Mouse (Mus musculus): ENCODE measurements around the gene Gm13128.
"Not testable (repeated sequence)": the region's sequence is repeated elsewhere in the genome, so short reads cannot be mapped to it uniquely, and the experiment has no call there.

Gene Gm13128

DNA sequence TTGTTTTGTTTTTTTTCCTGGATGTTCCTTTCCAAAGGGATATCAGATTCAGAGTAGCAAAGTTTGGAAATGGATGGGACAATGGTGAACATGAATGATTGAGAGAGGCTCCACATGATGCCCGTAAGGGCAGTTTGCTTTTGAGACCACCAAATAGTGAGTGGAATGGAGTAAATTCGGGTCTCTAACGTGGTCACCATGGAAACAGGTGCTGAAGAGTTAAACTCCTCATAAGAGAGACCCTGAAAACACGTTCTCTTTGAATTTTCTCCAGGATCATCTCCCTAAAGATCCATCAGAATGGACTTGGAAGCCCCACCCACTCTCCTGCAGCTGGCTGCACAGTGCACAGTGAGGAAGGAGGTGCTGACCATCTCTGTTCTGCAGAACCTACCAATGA is at the start of gene Gm13128:
Gm13128 (plus strand) TSS at position 301 of the 400 bp plus-strand sequence.
- not testable (repeated sequence) for DNase-seq (ENCODE audit: low spot score in 2 of 2)

DNA sequence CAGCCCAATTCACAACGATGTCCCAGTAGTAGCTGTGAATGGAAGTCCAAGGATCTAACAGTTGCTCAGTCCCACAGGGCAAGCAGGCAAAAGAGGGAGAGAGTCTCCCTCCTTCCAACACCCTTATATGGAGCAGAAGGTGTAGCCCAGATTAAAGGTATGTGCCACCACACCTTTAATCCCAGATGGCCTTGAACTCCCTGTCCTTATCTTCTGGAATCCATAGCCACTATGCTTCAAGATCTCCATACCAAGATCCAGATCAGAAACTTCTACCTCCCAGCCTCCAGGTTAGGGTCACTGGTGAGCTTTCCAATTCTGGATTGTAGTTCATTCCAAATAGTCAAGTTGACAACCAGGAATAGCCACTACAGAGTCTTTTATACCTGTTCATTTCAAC is 49.7 kb upstream of the Gm13128 start, which contains the start of gene Pramel5:
Pramel5 (minus strand) TSS at position 101 of the 400 bp plus-strand sequence.
- DNase-seq (ENCODE audit: low spot score in 2 of 2): not testable (repeated sequence)

DNA sequence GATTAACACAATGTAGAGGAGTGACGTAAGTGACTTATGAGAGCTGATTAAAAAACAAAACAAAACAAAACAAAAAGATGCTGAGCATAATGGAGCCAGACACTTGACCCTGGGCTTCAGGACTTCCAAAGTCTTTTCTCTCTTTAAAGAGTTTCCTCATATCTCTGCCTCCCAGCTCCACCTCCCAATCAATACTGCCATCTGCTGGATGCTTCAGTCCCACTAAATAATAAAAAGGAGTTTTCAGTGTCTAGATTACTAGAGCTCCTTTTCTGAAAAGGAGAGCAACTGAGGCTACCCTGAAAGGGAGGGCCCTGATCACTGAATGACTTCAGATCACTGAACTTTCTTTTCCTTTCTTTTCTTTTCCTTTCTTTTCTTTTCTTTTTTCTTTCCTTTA is 30.6 kb upstream of the Gm13128 start:
- DNase-seq (ENCODE audit: low spot score in 2 of 2): not testable (repeated sequence)

DNA sequence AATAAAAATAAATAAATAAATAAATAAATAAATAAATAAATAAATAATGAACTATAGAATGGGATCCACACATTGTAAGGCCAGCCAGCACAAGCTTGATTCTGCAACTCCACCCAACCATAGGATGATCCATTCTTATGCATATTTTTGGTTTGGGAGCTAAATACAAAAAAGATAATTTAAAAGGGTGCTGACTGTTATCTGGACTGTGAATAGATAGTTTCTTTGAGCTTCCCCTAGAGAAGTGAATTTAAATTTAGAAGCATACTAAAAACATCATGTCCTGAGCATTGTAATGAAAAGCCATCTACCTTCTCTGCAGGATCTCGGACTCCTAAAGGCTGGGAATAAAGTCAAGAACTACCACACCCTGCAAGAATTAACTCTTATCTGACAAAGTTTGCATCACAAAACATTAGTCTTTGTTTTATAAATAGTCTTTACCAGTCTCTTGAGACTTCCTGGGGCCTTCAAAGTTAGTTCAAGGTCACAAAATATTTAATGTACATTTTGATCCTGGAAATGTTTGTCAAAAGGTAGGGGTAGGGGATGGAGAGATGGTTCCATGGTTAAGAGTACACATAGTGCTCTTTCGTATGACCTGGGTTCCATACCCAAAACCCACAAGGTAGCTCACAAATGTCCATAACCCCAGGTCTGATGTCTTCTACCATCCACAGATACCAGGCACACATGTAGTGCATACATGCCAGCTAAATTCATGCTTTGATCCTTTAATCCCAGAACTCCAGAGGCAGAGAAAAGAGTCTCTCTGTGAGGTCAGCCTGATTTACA is 17.2 kb upstream of the Gm13128 start:
- DNase-seq (ENCODE audit: low spot score in 2 of 2): not testable (repeated sequence)

DNA sequence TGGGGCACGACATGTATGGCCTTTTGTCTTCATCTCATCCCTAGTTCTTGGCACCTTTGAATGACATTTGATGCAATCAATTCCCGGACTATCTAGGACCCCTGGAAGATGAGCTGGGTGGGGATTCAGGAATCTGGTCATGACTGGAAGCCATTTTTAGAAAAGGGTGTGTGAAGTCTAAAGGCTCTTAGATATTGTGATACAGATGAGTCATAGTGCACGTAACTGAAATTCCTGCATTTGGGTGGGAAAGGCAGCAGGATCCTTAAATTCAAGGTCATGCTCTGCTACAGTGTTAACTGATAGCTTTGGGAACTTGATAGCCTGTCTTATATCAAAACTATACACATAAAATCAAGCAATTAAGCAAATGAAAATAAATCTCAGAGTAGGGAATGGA is 5.8 kb downstream of the Gm13128 start:
- DNase-seq (ENCODE audit: low spot score in 2 of 2): not testable (repeated sequence)

DNA sequence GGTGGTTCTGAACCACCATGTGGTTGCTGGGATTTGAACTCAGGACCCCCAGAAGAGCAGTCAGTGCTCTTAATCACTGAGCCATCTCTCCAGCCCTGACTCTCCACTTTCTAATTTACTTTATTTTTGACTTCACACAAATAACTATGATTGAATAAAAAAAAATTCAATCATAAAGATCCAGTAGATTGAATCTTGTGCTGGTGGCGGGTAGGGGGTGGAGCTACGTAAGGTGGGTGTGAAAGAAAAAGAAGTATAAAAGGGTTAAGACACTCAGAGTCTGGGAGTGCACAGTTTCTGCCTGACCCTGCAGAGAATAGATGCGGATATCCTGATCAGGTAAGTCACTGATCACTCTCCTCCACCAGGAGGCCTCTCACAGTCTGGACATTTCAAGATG is 27.6 kb downstream of the Gm13128 start, which contains the start of gene Gm13119:
Gm13119 (plus strand) TSS at position 301 of the 400 bp plus-strand sequence.
- DNase-seq (ENCODE audit: low spot score in 2 of 2): not testable (repeated sequence)

DNA sequence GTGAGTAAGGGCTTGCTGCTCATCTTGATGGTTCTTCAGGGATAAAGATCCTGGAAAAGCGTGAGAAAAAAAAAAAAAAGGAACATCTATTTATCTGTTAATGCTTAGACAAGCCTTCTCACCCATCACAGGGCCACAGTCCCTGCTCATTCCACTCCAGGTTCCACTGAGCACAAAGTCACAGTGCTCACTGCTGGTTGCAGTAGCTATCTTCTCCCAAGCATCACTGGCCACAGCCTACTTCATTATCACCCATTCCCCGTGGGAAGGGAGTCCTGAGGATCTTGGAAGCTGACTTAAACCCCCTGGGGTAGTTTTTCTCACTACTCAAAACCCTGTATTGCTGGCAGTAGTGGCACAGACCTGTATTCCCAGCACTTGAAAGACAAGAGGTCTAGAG is 47.9 kb downstream of the Gm13128 start, which contains the start of gene Pramef20:
Pramef20 (minus strand) TSS at position 23 of the 400 bp plus-strand sequence.
- no peak for DNase-seq (ENCODE audit: low spot score in 2 of 2)
